Mouse (Mus musculus) urinary bladder, postnatal 25 days (tissue): ENCODE results near the gene Kank3.
A peak's percentile ranks its signal among the peaks of the same experiment; 100 is the strongest.

Source experiments
- DNase-seq: peaks from one replicate; pipeline ENCODE4 v3.0.0; 2022; ENCODE audit warnings: low spot score

The Kank3 gene

GRCm38 (mm10) chr17:33851331-33851730, 41.0 kb downstream of the Kank3 start:
- no peak for DNase-seq

- DNase-seq: no peak
These were observed 47.5 kb downstream of the Kank3 start for GRCm38 (mm10) chr17:33857816-33858215.

DNA sequence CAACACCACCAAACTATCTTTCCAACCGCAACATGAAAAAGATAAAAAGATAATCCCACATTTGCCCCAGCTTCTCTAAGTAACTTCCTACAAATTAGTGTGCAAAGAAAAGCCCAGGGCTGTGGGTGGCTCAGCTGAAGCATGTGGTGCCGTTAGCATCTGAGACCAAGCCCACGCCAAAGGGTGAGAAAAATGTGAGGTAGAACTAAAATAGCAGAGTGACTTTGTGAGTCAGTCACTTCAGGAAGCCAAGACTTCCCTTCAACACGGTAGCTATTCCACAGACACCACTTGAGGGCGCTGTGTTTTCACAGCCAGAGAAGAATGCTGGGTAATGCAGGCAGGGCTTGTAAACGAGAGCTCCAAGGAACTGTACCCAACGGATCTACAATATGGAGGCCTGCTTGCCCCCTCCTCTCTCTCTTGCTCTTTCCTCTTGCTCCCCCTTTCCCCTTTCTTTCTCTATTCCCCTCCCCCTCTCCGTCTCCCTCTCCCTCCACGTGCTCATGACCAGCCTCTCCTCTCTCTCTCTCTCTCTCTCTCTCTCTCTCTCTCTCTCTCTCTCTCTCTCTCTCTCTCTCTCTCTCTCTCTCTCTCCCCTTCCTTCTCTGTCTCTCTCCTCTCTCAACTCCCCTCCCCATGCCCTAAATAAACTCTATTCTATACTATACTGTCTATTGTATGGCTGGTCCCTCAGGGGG, 55.2 kb downstream of the Kank3 start:
- DNase-seq: peak; percentile 11
